Mouse (Mus musculus) stomach, embryonic 15.5 days (tissue): Measurements from ENCODE around the gene Pxmp4. TPM values are rescaled to one million over a fixed set of nuclear protein-coding genes. Genes with fewer than 3 reads are reported as not detected.

Source experiments
- ATAC-seq: fragments of 200-750 bp; cut with Nextera tagmentation; 2 replicates; pipeline ENCODE4 v1.8.0; 2017; ENCODE audit warnings: low read depth, moderate number of reproducible peaks, moderate TSS enrichment; ENCODE audit not compliant: insufficient read depth, low FRiP score
- H3K27ac ChIP-seq: fragments of 300-500 bp; sonication (generic); 2 replicates; pipeline ENCODE4 v1.5.1; 2015; ENCODE audit warnings: mild to moderate bottlenecking, inconsistent platforms
- H3K27me3 ChIP-seq: fragments of 300-500 bp; sonication (generic); replicated peaks from 2 replicates; pipeline ENCODE4 v1.6.1; 2015; ENCODE audit warnings: inconsistent platforms
- H3K36me3 ChIP-seq: fragments of 300-500 bp; sonication (generic); 2 replicates; pipeline ENCODE4 v1.6.1; 2015; ENCODE audit warnings: inconsistent platforms
- H3K4me1 ChIP-seq: fragments of 300-500 bp; sonication (generic); 2 replicates; pipeline ENCODE4 v1.6.1; 2015; ENCODE audit warnings: inconsistent platforms
- H3K4me2 ChIP-seq: fragments of 300-500 bp; sonication (generic); 2 replicates; pipeline ENCODE4 v1.6.1; 2015; ENCODE audit warnings: mild to moderate bottlenecking, inconsistent platforms
- H3K4me3 ChIP-seq: fragments of 300-500 bp; sonication (generic); replicated peaks from 2 replicates; pipeline ENCODE4 v1.5.1; 2015; ENCODE audit warnings: inconsistent platforms
- H3K9ac ChIP-seq: fragments of 300-500 bp; sonication (generic); 2 replicates; pipeline ENCODE4 v1.6.1; 2015; ENCODE audit warnings: inconsistent platforms
- H3K9me3 ChIP-seq: fragments of 300-500 bp; sonication (generic); 2 replicates; pipeline ENCODE4 v1.6.1; 2016; ENCODE audit warnings: inconsistent platforms
- WGBS: fragments of 180-500 bp; shearing (Covaris S2); methylation state at CpG from one replicate; pipeline ENCODE4 v1.1.7; 2015; 5-methylcytosine and 5-hydroxymethylcytosine counted together
- polyA plus RNA-seq: library from polyadenylated mRNA; unstranded; fragments of >200 nt; fragmentation: Nextera tagmentation; extraction: Ambion mirVana; gene quantifications from 2 replicates; pipeline ENCODE4 v1.2.1, GENCODE M21; 2015

Gene Pxmp4
- polyA plus RNA-seq: 26.8 and 30.2 TPM in 2 replicates

GRCm38 (mm10) chr2:154603638-154604153 is at the start of gene Pxmp4:
Gene Pxmp4 (minus strand): TSS chr2:154603708.
- H3K27me3 ChIP-seq: no peaks in the 10 kb centered on the region
- H3K4me1 ChIP-seq: peaks cover 10% of the 10 kb centered on the region; the same call in 1 of the 2 replicates
- no peaks in the 10 kb centered on the region for H3K9me3 ChIP-seq
- peak within 1 kb of the TSS; percentile 80 for H3K4me3 ChIP-seq
- H3K9ac ChIP-seq: peak within 1 kb of the TSS; percentile 84
- H3K36me3 ChIP-seq: no peaks in the 10 kb centered on the region
- peak within 1 kb of the TSS; percentile 60 for H3K4me2 ChIP-seq
- peak within 1 kb of the TSS; percentile 58 for H3K27ac ChIP-seq
- under 1% methylated on average over 13 of the region's 13 CpGs for WGBS
- peak; percentile 100 for ATAC-seq

GRCm38 (mm10) chr2:154651363-154651762 is 47.9 kb upstream of the Pxmp4 start, which contains the start of gene Chmp4b:
Gene Chmp4b (plus strand): TSS chr2:154651705.
- Histone ChIP-seq H3K9ac (no peak within 1 kb of the TSS), H3K4me3 (no peak within 1 kb of the TSS), H3K4me1 (peaks cover 5% of the 10 kb centered on the region; the same call in 1 of the 2 replicates), H3K36me3 (no peaks in the 10 kb centered on the region), H3K27ac (peak within 1 kb of the TSS; percentile 87), H3K4me2 (peak within 1 kb of the TSS; percentile 29), H3K9me3 (no peaks in the 10 kb centered on the region), H3K27me3 (no peaks in the 10 kb centered on the region)
- peak; percentile 87 for ATAC-seq
- WGBS: 37% methylated on average over 8 of the region's 8 CpGs

- H3K27ac ChIP-seq: peak overlapping the region; percentile 87
- no peak overlapping the region for H3K4me2 ChIP-seq
- H3K9me3 ChIP-seq: no peaks in the 10 kb centered on the region
- ATAC-seq: no peak
- H3K9ac ChIP-seq: no peak overlapping the region
- no peaks in the 10 kb centered on the region for H3K36me3 ChIP-seq
- H3K4me1 ChIP-seq: peaks cover 5% of the 10 kb centered on the region; the same call in 1 of the 2 replicates
- no peak overlapping the region for H3K4me3 ChIP-seq
- H3K27me3 ChIP-seq: no peaks in the 10 kb centered on the region
- WGBS: 65% methylated on average over 3 of the region's 3 CpGs
Measured at GRCm38 (mm10) chr2:154650404-154650803, 46.9 kb upstream of the Pxmp4 start.

GRCm38 (mm10) chr2:154648086-154648485 is 44.6 kb upstream of the Pxmp4 start:
- H3K4me1 ChIP-seq: peaks cover 5% of the 10 kb centered on the region; the same call in 1 of the 2 replicates
- H3K9me3 ChIP-seq: no peaks in the 10 kb centered on the region
- no peak overlapping the region for H3K27ac ChIP-seq
- no peaks in the 10 kb centered on the region for H3K36me3 ChIP-seq
- 19% methylated on average over 3 of the region's 3 CpGs for WGBS
- no peak overlapping the region for H3K4me3 ChIP-seq
- H3K9ac ChIP-seq: no peak overlapping the region
- ATAC-seq: no peak
- no peak overlapping the region for H3K4me2 ChIP-seq
- H3K27me3 ChIP-seq: no peaks in the 10 kb centered on the region

- Histone ChIP-seq H3K4me1 (peaks cover 5% of the 10 kb centered on the region), H3K4me2 (no peak overlapping the region), H3K9me3 (no peaks in the 10 kb centered on the region), H3K27me3 (no peaks in the 10 kb centered on the region), H3K36me3 (no peaks in the 10 kb centered on the region), H3K4me3 (no peak overlapping the region), H3K9ac (no peak overlapping the region), H3K27ac (no peak overlapping the region)
- 80% methylated on average over 5 of the region's 5 CpGs for WGBS
- no peak for ATAC-seq
Measured at GRCm38 (mm10) chr2:154646634-154647033, 43.1 kb upstream of the Pxmp4 start.

- Histone ChIP-seq H3K36me3 (peaks cover 7% of the 10 kb centered on the region; the same call in 1 of the 2 replicates), H3K9me3 (no peaks in the 10 kb centered on the region), H3K4me3 (no peak overlapping the region), H3K4me1 (no peaks in the 10 kb centered on the region; the same call in 1 of the 2 replicates), H3K4me2 (no peak overlapping the region), H3K9ac (no peak overlapping the region), H3K27ac (peak overlapping the region; percentile 4; the same call in 1 of the 2 replicates), H3K27me3 (no peaks in the 10 kb centered on the region)
- WGBS: 76% methylated on average over 6 of the region's 6 CpGs
- no peak for ATAC-seq
Measured at GRCm38 (mm10) chr2:154642712-154643385, 39.3 kb upstream of the Pxmp4 start.

- Histone ChIP-seq H3K4me1 (no peaks in the 10 kb centered on the region; the same call in 1 of the 2 replicates), H3K36me3 (peaks cover 8% of the 10 kb centered on the region; the same call in 1 of the 2 replicates), H3K4me2 (no peak overlapping the region), H3K4me3 (no peak overlapping the region), H3K9me3 (no peaks in the 10 kb centered on the region), H3K9ac (no peak overlapping the region), H3K27ac (peak overlapping the region; percentile 16; the same call in 1 of the 2 replicates), H3K27me3 (no peaks in the 10 kb centered on the region)
- 86% methylated on average over 9 of the region's 9 CpGs for WGBS
- ATAC-seq: no peak
Measured at GRCm38 (mm10) chr2:154642005-154642459, 38.5 kb upstream of the Pxmp4 start.

GRCm38 (mm10) chr2:154641176-154641575 is 37.7 kb upstream of the Pxmp4 start:
- H3K27ac ChIP-seq: no peak overlapping the region
- no peaks in the 10 kb centered on the region for H3K9me3 ChIP-seq
- no peaks in the 10 kb centered on the region for H3K27me3 ChIP-seq
- H3K4me3 ChIP-seq: no peak overlapping the region
- peaks cover 8% of the 10 kb centered on the region; the same call in 1 of the 2 replicates for H3K36me3 ChIP-seq
- 68% methylated on average over 8 of the region's 8 CpGs for WGBS
- no peak overlapping the region for H3K4me2 ChIP-seq
- ATAC-seq: no peak
- H3K4me1 ChIP-seq: no peaks in the 10 kb centered on the region; the same call in 1 of the 2 replicates
- no peak overlapping the region for H3K9ac ChIP-seq

GRCm38 (mm10) chr2:154639115-154639514 is 35.6 kb upstream of the Pxmp4 start:
- peaks cover 11% of the 10 kb centered on the region; the same call in 1 of the 2 replicates for H3K36me3 ChIP-seq
- no peaks in the 10 kb centered on the region for H3K27me3 ChIP-seq
- no peaks in the 10 kb centered on the region for H3K9me3 ChIP-seq
- H3K4me2 ChIP-seq: no peak overlapping the region
- 76% methylated on average over 4 of the region's 4 CpGs for WGBS
- no peak overlapping the region for H3K27ac ChIP-seq
- no peaks in the 10 kb centered on the region; the same call in 1 of the 2 replicates for H3K4me1 ChIP-seq
- H3K9ac ChIP-seq: no peak overlapping the region
- no peak overlapping the region for H3K4me3 ChIP-seq
- ATAC-seq: no peak

GRCm38 (mm10) chr2:154638521-154638920 is 35.0 kb upstream of the Pxmp4 start:
- WGBS: 91% methylated on average over 3 of the region's 3 CpGs

GRCm38 (mm10) chr2:154635826-154636225 is 32.3 kb upstream of the Pxmp4 start:
- Histone ChIP-seq H3K36me3 (peaks cover 11% of the 10 kb centered on the region; the same call in 1 of the 2 replicates), H3K9me3 (no peaks in the 10 kb centered on the region), H3K9ac (no peak overlapping the region), H3K4me1 (no peaks in the 10 kb centered on the region), H3K27me3 (no peaks in the 10 kb centered on the region), H3K4me3 (no peak overlapping the region), H3K27ac (no peak overlapping the region), H3K4me2 (no peak overlapping the region)
- 98% methylated on average over 2 of the region's 2 CpGs for WGBS
- no peak for ATAC-seq

More at GRCm38 (mm10) chr2:154638521-154638920, 35.0 kb upstream of the Pxmp4 start:
- Histone ChIP-seq H3K4me1 (no peaks in the 10 kb centered on the region; the same call in 1 of the 2 replicates), H3K4me2 (no peak overlapping the region), H3K27me3 (no peaks in the 10 kb centered on the region), H3K36me3 (peaks cover 11% of the 10 kb centered on the region; the same call in 1 of the 2 replicates), H3K4me3 (no peak overlapping the region), H3K9me3 (no peaks in the 10 kb centered on the region), H3K9ac (no peak overlapping the region), H3K27ac (no peak overlapping the region)
- no peak for ATAC-seq
